Mouse (Mus musculus): ENCODE measurements at regions not wholly inside any gene's neighbourhood (a gene's known extent, or its start where the extent isn't known, plus 50 kb on each side); places are given as distances from the start of the nearest gene placed in this dataset.

DNA sequence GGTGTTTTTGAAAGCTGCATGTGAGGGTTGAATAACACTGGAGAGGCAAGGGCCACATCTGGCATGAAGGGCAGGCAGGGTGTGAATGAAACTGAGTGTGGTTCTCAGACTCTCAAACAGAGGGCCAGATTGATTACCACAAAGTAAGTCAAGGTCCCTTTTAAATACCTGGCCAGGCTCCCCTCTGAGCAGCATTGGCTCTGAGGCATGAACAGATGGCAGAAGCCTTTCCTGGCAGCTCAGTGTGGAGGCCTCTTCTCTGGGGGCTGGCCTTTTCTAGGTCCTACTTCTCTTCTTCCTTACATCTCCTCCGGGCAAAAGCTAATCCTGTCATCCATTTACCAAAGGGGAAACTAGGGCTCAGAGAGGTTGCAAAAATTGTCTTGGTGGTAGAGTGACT lies 229.6 kb upstream of the Spdye4c start:
- TF ChIP-seq CTCF (conservative IDR thresholded peaks at IDR 0.05; ENCODE audit: low read length), result no peak
- no peak for TF ChIP-seq POU5F1 (IDR thresholded peaks at IDR 0.05; ENCODE audit: borderline replicate concordance, low read length)

All from E14TG2a.4 (cell line).